Mouse (Mus musculus) retina, postnatal 7 days (tissue): ENCODE measurements around the gene Ptpn13.

Experiments
- DNase-seq: peaks from one replicate; pipeline ENCODE4 v3.0.0-alpha.2; 2012; ENCODE audit warnings: low read depth, low spot score

The Ptpn13 gene

DNA sequence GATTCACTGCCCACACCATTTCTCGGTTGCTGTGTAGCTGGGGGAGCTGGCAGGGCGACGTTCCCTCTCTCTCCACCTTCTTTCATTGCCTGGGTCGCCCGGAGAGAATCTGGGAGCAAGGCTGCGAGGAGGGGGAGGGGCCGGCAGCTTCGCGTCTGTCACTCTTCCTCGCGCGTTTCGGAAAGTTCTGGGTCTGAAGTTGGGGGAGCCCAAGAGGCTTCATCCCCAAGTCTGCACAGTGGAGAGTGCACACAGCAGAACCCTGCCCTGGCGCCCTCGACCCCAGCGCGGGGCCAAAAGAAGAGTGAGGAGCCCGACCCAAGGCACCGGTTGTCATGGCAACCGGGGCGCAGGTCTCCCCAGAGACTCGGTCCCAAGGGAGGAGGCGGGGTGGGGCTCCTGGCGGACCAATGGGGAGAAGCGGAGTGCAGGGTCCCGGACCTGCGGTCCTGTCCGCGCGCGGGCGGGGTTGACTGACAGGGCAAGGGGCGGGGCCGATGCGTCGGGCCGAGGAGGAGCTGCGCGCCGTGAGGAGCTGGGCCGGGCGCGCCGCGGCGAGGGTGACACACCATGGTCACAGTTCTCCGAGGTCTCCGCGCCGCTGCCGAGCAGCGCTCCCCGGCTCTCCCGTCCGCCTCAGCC is at the start of gene Ptpn13:
Ptpn13 (plus strand) TSS at position 515 of the 642 bp plus-strand sequence.
- DNase-seq = peak; percentile 77

DNA sequence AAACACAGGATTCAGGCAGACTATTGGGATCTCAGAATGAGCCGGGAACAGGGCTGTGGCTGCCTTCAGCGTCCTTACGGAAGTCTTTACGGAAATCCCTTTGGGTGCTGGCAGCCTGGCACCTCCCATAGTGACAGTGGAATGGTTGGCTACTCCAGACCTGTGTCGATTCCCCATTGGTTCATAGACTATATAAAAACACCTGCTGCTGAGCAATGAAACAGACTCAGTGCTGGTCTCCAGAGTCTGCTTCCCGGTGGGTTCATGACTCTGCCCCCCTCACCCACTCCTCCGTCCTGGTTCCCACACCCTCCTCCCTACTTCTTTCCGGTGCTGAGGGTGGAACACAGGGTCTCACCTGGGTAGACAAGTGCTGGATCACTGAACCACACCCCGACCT is 49.8 kb upstream of the Ptpn13 start:
- no peak for DNase-seq

DNA sequence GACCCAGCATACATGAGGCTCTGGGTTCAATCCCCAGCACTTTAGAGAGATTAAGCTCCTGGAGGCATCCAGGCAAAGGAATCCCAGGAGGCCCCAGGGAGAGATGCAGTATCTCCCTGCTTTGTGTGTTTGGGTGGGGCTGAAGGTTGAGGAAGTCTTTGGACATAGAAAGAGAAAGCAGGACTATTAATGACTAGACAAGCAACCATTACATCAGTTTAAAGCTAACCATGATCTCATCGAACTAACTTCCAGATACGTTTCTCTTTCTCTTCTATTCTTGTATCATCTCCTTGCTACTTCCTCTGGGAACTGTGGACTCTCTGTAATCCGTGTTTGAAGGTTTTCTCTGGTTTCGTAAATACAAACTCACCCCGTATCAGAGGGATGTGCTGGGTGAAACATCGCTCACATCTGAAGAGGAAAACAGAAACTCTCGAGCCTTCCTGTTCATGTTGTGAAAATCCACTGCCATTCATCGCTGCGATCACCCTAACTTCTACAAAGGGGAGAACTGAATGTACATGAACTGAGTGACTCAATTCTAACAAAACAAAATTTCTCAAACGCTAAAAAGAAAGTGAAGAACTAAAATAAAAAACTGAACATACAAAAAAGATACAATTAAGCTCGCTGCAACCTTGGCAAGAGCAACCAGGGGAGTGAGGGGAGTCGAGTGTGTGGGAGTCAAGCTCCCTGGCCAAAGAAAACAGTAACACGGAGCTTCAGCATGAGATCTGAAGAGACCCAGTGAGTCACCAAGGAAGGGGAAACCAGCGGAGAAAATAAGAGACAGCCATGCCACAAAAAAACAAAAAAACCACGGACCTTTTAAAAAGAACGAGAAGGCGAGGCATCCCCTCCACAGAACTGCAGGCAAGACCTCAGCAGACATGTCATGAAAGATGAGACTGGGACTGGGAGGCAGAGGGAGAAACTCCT is 48.4 kb upstream of the Ptpn13 start:
- DNase-seq = no peak

DNA sequence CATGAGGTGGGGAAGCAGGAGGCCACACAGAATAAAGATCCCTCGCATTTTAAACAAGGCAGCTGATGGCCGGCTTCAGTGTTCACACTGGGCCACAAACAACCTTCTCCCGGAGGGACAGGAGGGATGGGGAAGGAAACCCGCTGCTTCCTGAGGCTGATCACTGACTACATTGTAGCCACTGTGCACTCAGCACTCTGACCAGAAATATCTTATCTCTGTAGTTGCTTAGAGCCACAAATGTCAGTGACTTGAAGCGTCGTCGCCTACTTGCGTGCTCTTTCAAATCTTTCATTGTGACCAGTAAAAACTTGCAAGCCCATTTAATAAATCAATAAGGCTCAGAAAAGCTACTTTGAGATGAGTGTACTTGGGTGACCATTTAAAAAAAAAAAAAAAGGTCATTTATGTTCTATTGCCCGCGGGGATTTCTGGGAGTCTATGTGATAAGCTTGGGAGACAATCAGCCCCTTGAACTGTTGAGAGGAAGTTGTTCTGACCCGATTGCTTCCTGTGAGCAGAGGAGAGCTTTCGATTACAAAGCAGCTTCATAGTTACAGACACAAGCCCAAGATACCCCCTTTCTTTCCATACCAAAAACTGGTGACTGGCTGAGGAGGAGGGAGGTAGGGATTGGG is 47.4 kb upstream of the Ptpn13 start:
- no peak for DNase-seq

DNA sequence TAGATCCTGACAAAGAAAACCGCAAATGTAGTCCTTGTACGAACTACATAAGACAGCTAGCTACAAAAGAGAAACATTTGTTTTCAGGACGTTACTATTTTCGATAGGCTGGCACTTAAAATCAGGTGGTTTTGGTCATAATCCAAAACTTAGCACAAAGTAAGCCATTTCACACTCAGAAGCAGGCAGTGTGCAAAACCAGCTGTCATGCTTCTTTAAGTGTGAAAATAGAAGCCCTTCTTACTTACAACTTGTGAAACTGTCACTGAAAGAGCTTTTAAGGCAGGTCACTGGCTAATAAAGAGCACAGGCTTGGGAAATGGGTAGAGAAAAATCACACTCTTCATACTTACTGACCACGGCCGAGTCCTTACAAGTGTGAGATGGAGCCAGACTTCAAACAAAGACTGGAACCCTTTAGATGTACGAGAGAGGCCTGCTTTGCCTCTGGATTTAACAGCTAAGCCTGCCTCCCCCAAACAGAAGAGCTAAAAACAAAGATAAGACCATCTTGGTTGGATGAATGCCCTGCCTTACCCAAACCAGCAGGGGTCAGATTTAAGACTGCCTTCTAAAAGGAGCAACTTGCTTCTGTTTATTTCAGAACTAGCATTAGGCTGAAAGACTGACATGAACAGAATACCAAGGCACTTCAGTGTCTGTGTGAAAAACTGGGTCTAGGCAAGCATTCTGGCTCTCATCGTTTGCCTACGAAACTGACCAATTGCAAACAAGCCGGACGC is 44.0 kb upstream of the Ptpn13 start:
- no peak for DNase-seq

DNA sequence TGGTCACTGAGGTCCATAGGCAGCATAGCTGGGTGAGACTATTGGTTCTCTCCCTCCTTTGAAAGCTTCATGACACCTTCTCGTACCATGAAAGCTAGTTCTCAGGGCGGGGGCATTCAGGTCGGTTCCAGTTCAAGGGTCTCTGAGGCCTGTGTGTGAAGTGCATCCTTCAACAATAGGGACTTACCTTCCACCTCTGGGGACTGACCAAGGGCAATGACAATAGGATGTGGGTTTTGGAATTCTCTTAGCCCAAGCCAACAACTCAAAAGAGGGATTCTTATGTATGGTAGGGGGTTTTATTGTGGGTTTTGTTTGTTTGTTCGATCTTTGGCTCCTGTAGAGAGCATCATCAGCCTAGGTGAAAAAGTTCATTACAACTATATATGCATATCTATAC is 42.0 kb upstream of the Ptpn13 start:
- DNase-seq = no peak

DNA sequence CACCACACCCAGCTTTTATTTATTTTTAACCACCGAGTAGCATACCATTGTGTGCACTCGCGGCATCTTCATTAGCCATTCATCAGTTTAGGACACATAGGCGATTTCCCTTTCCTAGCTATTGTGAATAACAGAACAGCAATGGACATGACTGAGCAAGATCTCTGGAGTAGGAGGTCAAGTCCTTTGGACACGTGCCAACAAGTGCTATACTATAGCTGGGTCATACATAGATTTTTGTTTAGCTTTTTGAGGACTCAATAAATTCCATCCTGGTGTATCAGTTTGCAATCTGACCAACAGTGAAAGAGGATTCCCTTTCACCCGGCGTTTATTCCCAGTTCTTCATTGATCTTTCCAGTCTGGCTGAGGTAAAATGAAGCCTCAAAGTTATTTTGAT is 41.0 kb upstream of the Ptpn13 start:
- no peak for DNase-seq

DNA sequence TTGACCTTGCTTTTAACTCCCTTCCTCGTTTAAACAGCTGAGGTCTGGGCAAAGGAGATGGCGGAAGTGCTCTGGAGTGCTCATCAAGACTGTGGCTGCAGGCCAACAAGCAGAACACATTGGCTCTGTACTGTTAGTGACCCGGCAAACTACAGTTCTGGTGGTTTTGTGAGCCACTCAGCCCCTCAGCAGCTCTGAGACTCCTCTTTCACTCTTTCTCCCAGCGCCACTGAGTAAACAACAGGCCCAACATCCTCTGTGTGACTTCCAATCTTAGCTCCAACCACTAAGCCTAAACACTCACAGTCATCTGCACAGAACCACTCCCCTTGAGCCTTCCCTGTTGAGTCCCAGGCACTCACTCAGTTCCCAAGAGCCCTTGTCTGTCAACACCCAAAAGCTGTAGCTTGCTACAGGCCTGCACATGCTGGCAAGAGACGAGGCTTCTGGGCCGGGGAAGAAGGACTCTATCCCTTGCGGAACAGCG is 37.4 kb upstream of the Ptpn13 start:
- DNase-seq = no peak

DNA sequence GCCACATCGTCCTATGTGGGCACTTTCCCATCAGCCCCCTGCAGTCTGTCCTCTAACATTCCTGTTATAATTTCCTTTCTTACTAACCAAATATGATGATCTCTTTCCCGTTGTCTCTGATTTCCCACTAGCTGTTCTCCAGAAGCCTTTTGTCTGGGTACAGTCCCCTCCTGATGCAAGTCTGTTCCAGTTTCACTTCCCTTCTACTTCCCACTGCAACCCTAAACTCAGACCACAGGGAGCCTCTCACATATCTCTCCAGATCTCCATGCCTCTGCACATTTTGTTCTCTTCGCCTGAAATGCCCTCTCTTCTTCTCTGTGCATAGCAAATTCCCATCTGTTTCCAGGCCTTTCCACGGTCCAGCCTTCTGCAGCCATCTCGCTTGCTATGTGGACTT is 35.6 kb upstream of the Ptpn13 start:
- no peak for DNase-seq

DNA sequence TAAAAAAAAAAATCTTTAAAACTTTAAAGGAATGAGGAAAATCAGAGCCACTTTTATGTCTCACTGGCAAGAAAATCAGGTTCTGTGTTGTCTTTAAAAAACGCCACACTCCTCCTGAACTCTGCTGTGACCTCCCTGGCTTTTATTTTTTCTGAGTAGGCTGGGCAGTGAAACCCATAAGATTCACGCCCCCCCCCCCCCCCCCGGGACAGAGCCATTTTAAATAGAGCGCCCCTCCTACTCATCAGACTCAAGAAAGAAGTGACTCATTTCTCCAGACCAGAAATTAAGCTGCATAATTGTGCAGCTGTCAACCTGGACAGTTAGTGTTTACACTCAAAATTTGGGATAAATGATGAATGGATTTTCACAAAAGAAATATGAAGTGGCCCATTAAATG is 31.8 kb upstream of the Ptpn13 start:
- no peak for DNase-seq

DNA sequence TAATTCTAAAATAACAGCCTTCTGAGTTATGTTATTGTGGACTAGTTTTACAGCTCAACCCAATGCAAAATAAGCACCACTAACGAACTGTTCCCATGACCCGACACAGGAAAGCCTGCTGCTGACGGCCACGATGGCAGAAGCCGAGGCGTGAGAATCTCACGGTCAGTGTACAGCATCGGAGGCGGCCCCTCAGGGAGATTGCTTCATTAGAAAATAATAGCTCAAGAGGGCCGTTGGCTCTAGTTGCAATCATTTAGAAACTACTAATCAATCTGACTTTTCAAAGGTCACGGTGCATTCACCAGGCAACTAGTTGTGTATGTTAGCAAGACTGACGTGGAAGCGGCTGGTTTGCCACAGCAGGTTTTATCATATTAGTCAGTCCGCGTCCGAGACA is 31.2 kb upstream of the Ptpn13 start:
- DNase-seq = no peak

DNA sequence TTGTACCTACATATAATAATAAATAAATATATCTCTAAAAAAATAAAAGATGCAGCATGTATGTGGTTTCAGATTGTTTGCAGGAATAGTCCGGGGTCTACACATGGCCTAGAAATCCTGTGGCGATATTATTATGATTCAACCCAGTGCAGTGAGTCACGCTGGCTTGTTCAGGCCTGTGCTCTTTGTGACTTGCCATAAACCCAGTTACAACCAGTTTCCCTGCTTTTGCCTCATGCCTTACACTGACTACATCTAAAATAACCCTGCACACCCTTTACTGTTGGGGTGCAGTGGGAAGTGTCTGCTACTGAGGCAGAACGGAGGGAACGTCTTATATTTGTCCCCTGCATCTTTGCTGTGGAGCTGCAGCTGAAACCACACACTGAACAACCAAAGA is 29.3 kb upstream of the Ptpn13 start:
- DNase-seq = no peak

DNA sequence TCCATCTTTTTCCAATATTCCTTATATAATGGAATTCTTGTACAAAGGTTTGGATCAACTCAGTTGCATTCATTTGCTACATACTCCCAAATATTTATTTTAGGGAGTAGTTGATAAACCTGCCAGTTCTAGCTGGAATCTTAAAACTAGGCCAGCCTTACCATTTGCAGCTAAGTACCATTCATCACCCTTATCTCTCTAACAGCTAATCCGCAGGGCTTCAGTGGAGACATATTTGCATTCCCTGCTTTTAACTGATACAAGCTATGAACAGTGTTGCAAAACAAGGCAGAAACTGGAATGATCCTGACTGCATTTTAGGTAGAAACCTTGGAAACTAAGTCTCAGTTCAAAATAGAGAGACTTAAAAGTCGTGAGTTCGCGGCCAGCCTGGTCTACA is 27.6 kb upstream of the Ptpn13 start:
- no peak for DNase-seq

DNA sequence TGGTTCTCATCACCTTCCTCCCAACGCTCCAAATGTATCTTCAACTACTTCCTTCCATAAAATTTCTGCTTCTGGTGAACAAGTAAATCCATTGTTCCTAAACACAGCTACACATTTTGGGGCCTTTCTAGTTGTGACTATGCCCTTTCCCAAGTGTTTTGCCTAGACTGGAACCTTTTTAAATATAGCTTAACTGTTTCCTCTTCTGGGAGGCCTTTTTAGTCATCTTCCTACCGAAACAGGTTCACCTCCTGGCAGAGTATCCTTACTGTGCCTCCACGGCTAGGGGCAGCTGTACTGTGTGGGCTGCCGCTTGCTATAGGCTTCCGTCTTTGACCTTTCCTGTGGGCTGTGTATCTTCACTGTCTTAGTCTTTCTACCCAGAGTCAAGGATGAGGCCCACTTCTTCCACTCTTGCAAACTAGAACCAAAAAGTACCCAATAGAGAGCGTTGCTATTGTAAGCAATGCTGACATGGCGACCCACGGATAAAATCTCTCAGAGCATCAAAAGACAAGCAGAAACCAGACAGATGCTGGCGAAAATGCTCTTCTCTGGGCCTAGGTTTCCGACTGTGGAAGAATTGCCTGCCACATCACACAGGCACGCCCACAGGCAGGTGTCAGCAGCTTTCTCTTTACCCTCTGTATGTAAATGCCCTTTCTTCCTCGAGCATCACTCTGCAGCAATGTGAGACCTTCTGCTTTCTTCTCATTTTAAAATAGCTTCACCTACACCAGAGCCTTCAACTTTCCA is 20.6 kb upstream of the Ptpn13 start:
- no peak for DNase-seq

DNA sequence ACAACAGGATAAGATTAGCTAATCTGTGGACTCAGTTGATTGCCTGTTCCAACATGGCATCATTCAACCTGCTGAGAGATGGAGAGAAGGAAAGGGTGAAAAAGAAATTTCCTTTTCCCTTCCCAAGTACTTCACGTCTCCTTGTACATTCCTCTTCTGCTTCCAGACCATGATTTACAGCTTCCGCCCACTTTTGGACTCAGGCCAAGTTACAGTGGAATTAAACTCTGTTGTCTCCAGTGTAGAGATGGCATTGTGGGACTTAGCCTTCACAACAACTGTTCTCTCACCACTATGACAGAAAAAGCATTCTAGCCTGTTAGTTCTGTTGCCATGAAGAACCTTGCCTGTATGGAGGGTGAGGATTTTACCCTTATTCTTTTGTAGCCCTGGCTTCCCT is 19.1 kb upstream of the Ptpn13 start:
- no peak for DNase-seq

DNA sequence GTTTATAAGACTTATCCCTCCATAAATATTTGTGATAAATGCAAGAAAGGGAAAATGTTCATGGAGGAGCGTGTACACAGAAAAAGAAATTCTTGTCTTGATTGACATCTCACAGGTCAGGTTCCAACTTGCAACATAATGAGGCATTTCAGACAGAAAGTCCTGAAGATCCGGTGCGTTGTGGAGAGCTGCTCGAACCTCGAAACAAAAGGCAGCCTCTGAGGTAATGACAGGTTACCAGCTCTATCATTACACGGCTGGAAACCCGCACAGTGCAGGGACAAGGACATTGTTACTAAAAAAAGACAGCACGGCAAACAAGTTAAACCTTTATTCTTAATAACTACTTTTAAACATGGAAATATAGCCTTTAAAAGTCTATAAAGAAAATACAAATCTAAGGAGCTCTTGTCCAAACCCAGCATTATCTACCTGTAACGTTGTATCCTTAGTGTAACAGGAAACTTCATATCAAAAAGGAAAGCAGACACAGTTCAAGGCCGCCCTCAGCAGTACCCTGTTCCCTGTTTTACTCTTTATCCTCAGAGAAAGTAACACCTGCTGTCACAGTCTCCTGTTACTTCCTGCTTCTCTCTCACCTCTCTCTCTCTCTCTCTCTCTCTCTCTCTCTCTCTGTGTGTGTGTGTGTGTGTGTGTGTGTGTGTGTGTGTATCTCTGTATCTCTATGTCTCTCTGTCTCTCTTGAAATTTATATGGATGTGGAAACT is 12.8 kb upstream of the Ptpn13 start:
- DNase-seq = no peak

DNA sequence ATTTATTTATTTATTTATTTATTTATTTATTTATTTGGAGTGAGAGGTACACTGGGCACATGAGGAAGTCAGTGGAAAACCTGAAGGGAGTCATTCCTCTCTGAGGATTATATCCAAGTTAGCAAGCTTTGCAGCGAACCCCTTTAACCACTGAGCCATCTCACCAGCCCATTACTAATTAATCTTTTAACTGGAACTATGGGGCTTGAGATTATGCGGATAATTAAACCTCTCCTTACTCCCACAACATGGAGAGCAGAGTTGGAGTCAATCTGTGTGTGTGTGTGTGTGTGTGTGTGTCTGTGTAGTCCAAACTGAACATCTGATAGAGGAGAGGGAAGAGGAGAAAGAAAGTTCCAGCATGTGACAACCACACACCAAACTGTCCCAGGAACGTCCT is 10.4 kb upstream of the Ptpn13 start:
- DNase-seq = no peak

DNA sequence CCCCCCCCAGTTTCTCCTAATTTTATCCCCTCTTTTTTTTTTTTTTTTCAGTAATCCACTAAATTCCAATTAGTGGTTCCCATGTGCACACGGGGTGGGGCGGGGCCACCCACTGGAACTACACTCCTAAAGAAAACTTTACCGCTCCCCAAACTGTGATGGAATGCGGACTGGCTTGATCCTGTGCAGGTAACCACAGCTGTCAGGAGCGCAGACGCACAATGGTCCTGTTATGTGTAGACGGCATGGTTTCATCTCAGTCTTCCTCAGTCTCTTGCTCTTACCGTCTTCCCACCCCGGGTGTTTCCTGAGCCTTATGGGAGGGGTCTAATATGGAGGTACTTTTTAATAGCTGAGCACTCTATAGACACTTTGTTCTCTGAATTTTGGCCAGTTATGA is 7.0 kb upstream of the Ptpn13 start:
- DNase-seq = no peak

DNA sequence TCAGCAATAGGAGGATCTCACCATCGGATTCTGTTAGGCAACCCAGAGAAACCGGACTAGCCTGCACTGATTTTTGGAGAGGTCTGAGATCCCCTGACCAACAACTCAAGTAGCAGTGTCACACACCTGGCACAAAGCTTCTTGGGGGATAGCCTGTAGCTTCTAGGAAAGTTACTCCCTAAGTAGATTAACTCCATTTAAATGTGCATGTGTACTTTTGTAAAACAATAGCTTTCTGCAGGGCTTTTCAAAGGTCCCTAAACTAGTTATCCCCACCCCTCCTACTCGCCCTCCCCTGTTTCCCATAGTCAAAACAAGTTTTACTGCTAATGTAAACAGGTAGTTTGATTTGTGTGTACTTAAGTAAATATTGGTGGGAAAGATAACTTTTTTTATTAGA is 6.1 kb upstream of the Ptpn13 start:
- DNase-seq = no peak

DNA sequence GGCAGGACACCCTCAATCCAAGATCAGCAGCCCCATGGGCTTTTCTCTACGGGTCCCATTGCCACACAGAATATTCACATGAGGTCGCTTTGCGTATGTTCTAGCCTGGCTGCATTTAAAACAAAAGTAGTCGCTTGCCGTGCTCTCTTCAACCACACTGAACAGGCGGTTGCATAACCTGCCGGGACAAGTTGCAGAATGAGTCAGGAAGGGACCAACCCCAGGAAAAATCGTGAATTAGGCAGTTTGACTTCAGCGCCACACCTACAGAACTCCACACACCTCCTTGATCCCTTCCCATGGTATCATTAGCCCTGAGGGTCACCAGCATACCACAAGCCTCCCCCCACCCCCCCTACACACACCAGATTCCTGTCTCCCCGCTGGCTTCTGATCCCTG is 4.4 kb upstream of the Ptpn13 start:
- DNase-seq = no peak
